Mouse (Mus musculus): Measurements from ENCODE around the gene Wdr90. TPM values are rescaled to one million over a fixed set of nuclear protein-coding genes. Genes with fewer than 3 reads are reported as not detected.

Gene Wdr90
- total RNA-seq, 1 experiment from 2014 or later, result 18.6 TPM

DNA sequence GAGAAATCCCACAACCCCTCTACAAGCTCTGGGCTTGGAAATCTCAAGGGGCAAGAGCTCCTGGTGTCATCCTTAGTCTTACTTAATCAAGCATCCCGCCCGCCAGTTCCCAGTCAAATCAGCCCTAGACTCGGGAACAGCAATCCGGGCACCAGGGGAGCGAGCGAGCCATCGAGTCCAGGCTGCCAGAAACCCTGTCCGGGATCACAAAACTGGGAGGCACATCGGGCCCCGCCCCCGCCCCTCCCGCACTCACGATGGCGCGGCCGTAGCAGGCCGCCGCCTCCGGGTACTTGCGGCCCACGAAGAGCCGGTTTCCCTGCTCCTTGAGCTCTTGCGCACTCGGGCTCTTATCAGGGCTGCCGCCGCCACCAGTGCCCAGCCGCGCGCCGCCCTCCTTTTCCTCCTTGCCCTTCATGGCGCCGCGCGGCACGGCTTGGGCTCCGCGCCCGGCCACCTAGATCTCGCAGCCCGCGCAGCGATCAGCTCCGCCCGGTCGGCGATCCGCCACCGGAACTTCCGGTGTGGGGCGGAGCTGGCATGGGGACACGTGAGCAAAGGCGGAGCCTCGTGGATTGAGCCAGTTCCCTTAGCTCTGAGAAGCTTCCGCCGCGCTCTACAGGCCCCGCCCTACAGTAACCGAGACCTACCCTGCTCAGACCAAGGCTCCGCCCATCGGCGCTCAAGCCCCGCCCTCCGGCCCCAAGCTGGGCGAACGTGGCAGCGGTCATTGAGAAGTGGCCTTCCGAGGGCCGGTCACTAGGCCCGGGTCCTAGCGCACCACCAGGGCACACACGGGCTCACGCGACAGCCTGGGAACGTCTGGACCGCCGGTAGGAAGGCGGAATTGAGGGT, 28.6 kb downstream of the Wdr90 start:
- ATAC-seq (replicated peaks; ENCODE audit: low read depth, poor library complexity, severe bottlenecking), result peak; percentile 77

DNA sequence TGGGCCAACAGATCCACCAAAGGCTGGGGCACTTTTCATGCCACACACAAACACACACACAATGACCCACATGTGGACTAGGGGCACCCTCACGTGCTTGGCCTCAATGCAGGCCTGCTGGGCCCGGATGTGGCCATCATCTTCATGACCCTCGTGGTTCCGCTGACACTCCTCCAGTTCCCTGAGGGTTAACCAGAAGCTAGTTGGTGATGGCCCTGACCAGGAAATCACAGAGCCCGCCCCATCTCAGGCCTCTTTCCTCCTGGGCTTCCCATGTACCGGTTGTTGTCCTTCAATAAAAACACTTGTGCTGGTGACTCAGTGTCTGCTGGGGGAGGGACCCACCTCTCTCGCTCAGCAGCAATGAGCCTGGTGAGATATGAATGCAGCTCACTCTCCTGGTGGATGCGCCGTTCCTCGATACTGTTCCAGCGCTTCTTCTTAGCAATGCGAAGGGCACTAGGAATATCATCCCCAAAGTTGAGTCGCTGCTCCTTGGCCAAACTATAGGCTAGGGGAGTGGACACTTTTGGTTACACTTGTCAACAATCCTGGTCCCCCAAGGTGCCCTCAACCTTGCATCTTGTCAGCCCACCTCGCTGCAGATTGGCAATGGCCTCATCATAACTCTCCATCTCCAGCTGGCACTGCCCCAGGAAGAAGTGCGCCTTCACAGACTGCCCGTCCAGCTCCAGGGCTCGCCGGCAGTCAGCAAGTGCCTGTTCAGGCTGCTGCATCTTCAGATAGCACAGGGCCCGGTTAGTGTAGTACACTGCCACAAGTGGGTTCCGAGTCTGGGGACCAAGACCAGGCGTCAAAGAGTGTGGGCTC, 29.6 kb downstream of the Wdr90 start:
- no peak for ATAC-seq (replicated peaks; ENCODE audit: low read depth, poor library complexity, severe bottlenecking)

DNA sequence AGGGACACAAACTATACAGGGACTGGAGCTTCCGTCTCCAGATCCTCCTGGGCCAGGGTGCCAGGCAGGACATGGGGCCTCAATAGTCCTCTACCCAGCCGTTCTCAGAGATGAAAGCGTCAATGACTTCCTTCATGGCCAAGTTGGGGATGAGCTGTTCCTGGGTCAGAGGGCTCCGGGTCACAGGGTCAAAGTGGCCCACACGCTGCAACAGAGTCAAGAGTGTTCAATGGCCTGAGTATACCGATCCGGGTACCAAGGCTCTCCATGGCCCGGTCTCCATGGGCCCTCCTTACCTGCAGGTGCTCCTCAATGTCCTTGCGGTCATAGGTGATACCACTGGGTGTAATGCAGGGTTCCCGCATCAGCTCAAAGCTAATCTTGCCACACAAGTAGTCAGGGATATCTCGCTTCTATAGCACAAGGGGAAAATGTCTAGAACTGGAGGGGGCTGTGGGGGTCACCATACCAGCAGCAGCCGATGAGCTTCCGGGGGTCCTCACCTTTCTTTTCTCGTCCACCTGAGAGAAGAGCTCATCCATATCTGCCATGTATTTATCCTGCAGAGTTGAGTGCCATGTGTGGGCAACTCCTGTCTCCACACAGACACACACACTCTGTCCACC, 30.4 kb downstream of the Wdr90 start:
- ATAC-seq (replicated peaks; ENCODE audit: low read depth, poor library complexity, severe bottlenecking), result no peak

DNA sequence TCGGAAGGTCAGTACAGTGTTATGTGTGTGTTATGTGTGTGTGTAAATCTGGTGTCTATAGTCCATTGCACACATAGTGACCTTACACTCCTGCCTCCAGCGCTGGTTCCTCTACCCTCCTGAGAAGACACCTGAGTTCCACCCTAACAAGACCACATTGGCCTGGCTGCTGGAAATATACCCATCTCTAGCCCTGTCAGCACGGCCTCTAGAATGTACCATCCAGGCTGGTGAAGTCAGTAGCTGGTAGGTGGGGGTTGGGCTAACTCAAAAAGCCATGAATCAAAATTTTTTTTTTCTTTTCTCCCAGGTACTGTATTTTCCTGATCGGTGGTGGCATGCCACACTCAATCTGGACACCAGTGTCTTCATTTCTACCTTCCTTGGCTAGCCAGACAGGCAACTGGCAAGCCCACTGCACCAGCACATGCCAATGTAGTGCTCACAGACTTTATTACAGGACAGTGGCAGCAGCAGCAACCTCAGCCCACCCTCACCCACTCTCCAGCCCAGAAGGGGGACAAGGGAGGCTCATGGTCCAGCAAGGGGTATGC, 31.0 kb downstream of the Wdr90 start:
- no peak for ATAC-seq (replicated peaks; ENCODE audit: low read depth, poor library complexity, severe bottlenecking)

DNA sequence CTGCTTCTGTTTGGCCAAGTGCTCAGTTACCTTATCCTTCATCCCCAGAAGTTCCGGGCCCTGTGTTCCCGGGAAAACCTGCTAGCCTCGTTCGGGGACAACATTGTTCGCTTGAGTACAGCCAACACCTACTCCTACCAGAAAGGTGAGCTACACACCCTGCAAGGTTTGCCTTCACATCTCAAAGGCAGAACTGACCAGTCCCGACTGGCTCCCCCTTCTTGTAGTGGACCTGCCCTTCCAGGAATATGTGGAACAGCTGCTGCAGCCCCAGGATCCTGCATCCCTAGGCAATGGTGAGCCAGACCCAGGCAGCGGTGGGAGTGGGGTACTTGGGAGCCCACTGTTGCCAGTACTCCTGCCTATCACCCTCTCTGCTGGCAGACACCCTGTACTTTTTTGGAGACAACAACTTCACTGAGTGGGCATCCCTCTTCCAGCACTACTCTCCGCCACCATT, 31.7 kb downstream of the Wdr90 start:
- no peak for ATAC-seq (replicated peaks; ENCODE audit: low read depth, poor library complexity, severe bottlenecking)

DNA sequence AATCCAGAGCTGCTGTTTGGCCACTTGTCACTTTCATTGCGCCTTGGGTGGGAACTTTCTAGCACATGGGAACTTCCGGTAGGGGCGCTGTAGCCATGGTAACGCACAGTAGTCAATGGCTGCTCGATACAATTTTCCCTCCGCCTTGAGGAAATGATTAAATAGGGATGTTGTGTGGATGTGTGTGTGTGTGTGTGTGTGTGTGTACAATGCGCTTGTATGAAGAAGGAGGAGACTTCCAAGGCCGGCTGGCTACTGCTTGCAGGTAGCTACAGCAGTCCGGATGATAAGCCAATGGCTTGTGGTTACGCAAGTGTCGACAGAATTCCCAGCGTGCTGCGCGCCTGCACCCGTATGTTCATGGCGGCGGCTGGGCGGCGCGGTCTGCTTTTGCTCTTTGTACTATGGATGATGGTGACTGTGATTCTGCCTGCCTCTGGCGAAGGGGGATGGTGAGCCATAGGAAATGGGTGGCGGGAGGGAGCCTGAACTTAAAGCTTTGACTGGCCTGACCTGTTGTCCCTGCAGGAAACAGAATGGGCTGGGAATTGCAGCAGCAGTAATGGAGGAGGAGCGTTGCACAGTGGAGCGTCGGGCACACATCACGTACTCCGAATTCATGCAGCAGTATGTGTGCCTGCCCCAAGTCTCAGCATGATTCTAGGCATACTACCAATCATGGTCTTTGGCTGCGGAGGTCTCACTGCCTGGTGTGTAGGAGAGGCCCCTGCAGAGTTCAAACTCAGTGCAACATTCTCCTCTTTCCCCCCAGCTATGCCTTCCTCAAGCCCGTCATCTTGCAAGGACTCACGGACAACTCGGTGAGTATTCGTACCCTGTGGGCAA, 32.4 kb downstream of the Wdr90 start, which contains the start of gene Jmjd8:
Jmjd8 (plus strand) TSS at position 156 of the 846 bp plus-strand sequence.
- ATAC-seq (replicated peaks; ENCODE audit: low read depth, poor library complexity, severe bottlenecking), result peak; percentile 43

DNA sequence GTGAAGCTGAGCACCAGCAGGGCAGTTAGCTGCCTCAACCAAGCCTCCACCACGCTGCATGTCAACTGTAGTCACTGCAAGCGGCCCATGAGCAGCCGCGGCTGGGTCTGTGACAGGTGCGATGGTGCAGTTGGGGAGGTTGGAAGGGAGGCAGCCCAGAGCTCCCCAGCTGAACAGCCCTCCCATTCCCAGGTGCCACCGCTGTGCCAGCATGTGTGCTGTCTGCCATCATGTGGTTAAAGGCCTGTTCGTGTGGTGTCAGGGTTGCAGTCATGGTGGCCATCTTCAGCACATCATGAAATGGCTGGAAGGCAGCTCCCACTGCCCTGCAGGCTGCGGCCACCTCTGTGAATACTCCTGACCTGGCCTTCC, 33.1 kb downstream of the Wdr90 start:
- no peak for ATAC-seq (replicated peaks; ENCODE audit: low read depth, poor library complexity, severe bottlenecking)

DNA sequence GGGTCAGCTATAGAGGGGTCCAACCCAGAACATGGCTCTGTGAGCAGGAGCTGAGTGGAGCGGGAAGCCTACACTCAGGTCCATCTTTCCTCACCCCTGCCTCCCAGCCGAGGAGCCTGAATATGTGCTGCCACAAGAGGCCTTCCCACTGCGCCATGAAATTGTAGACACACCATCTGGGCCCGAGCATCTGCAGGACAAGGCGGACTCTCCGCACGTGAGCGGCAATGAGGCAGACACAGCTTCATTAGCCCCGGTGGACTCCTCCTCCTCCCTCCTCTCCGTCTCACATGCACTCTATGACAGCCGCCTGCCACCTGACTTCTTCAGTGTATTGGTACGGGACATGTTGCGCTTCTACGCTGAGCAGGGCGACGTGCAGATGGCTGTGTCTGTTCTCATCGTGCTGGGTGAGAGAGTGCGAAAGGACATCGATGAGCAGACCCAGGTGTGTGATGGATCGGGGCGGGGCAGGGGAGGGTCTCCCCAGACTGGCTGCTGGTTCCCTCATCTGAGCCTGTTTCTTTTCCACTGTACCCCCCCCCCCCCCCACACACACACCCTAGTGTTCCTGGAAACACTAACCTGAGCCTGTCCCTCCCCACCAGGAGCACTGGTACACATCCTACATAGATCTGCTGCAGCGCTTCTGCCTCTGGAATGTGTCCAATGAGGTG, 33.6 kb downstream of the Wdr90 start:
- no peak for ATAC-seq (replicated peaks; ENCODE audit: low read depth, poor library complexity, severe bottlenecking)

DNA sequence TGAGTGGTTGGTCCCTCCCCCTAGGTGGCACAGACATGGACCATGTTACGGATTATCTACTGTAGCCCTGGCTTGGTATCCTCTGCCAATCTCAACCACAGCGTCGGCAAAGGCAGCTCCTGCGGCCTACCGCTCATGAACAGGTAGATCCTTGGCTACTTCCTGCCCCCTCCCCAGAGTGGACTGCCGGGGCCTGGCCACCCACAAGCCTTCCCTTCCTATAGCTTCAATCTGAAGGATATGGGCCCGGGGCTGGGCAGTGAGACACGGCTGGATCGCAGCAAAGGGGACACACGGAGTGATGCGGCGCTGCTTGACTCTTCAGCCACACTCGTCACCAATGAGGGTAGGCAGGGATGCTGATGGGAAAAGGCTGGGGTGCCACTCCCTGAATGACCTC, 34.3 kb downstream of the Wdr90 start:
- no peak for ATAC-seq (replicated peaks; ENCODE audit: low read depth, poor library complexity, severe bottlenecking)

DNA sequence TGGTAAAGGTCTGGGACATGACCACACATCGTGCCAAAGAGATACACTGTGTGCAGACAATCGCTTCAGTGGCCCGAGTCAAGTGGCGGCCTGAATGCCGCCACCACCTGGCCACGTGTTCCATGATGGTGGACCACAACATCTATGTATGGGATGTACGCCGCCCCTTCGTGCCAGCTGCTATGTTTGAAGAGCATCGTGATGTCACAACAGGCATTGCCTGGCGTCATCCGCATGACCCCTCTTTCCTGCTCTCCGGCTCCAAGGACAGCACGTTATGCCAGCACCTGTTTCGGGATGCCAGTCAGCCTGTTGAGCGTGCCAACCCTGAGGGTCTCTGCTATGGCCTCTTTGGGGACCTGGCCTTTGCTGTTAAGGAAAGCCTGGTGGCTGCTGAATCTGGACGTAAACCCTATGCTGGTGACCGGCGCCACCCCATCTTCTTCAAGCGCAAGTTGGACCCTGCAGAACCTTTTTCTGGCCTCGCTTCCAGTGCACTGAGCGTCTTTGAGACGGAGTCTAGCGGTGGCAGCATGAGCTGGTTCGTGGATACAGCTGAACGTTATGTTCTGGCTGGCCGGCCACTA, 35.2 kb downstream of the Wdr90 start:
- no peak for ATAC-seq (replicated peaks; ENCODE audit: low read depth, poor library complexity, severe bottlenecking)

DNA sequence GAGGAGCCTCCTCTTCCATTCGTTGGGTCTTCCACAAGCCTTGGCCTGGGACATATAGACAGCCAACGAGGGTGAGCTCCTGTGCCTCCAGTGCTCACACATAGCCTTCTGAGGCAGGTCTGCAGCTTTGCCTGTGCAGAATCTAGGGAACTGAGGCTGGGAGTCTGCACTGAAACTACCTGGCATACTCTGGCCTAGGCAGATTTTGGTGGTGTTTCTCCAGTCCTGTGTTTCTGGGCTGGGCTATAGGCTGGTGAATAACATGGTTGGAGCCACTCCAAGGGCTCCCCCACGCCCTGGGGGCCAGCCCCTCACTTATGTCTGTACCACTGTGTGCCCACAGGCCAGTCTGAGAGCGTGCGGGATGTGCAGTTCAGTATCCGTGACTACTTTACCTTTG, 36.0 kb downstream of the Wdr90 start:
- no peak for ATAC-seq (replicated peaks; ENCODE audit: low read depth, poor library complexity, severe bottlenecking)

DNA sequence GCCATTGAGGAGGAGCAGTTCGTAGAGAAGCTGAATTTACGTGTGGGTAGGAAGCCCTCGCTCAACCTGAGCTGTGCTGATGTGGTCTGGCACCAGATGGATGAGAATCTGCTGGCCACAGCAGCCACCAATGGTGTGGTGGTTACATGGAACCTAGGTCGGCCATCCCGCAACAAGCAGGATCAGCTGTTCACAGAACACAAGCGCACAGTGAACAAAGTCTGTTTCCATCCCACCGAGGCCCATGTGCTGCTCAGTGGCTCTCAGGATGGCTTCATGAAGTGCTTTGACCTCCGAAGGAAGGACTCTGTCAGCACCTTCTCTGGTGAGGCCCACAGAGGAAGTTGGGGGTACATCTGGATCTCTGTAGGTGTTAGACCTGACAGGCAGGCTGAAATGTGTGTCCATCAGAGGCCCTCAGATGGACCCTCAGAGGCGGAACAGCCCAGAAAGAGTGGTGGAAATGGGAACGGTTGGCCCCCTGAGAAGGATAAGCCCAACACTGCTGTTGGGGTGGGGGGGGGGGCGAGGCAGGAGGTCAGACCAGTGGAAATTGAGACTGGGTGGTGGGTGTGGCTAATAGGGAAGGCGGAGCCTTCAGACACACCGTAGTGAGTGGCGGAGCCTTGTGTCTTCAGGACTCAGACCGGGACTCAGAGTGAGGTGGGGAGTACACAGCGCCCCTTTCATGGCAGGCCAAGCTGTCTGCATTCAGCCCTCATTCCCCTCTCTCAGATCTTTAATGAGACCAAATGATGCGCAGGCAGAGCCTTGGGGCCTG, 36.7 kb downstream of the Wdr90 start:
- no peak for ATAC-seq (replicated peaks; ENCODE audit: low read depth, poor library complexity, severe bottlenecking)

DNA sequence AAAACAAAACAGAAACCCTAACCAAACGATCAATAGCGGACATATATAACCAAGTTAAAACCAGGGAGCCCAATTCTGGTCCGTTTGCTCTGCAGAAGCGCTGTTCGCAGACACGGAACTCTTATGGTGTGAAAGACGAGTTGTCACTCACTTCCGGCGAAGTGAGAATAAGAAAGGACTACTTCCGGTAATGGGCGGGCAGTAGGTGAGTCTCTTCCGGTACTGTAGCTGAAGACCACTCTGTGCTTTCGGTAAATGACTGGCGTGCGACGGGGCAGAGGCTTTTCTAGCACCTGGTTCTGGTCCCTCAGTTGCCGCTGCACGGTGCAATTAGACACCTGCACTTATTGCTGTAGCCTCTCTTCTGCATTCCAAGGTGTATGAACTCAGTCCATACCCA, 37.8 kb downstream of the Wdr90 start, which contains the start of gene Wdr24:
Wdr24 (plus strand) TSS at position 176 of the 400 bp plus-strand sequence.
- ATAC-seq (replicated peaks; ENCODE audit: low read depth, poor library complexity, severe bottlenecking), result peak; percentile 85

DNA sequence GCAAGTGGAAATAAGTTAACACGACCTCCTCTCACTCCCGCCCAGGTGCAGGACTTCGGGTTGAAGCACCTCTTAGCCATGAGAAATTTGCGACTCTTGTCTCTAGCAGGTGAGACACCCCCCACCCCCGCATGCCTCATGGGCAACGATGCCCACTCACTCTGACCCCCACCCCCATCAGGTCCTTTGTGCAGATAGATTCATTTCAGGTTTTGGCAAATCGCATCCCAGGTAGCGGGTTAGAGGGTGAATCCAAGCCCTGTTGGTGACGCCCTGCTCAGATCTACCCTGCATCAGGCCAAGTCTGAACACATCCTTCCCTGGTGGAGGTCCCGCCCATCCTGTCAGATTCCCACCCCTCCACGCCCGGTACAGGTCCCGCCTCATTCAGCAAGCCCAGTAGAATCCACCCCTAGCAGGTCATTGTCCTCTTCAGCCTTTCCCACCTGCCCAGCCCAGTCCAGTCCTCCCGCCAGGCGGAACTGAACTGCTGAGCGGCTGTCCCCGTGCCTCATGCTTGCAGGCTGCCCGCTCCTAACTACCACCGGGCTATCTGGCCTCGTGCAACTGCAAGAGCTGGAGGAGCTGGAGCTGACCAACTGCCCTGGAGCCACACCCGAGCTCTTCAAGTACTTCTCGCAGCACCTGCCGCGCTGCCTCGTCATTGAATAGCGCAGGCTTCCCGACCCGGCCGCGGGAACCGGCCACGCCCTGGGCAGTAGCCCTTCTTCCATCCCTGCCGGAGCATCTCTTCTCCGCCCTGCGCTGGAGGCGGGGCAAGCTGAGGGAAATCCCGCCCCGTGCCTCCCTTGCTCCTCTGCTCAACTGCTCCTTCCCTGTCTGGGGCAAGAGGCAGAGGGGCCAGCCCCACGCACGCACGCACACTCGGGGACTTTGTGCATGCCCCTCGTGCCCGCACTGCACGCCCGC, 42.2 kb downstream of the Wdr90 start:
- peak; percentile 33; the same call in 1 of the 2 replicates for ATAC-seq (replicated peaks; ENCODE audit: low read depth, poor library complexity, severe bottlenecking)

DNA sequence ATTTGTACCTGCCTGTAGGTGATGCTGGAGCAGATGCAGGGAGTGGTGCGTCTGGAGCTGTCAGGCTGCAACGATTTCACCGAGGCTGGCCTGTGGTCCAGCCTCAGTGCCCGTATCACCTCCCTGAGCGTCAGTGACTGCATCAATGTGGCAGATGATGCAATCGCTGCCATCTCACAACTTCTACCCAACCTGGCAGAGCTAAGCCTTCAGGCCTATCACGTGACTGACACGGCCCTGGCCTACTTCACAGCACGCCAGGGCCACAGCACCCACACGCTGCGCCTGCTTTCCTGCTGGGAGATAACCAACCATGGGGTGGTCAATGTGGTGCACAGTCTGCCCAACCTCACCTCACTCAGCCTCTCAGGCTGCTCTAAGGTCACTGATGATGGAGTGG, 43.6 kb downstream of the Wdr90 start:
- no peak for ATAC-seq (replicated peaks; ENCODE audit: low read depth, poor library complexity, severe bottlenecking)

DNA sequence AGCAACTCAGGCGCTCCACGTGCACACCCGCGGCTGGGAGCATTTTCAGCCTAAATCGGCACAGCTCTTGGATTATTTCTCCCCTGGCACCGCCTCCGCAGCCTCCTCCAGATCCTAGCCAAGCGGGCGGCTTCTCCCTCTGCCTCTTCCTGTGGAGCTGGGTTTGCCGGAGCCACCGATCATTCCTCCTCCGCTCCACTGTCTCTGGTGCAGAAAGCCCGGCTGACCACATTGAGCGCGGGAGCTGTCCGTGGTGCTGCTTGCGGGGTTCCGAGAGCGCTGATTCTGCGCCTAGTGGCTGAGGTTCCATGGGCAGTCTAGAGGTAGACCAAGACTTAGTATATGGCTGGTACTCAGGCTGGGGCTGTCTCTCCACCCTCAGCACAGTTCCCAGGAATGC, 47.8 kb downstream of the Wdr90 start:
- peak; percentile 90 for ATAC-seq (replicated peaks; ENCODE audit: low read depth, poor library complexity, severe bottlenecking)

DNA sequence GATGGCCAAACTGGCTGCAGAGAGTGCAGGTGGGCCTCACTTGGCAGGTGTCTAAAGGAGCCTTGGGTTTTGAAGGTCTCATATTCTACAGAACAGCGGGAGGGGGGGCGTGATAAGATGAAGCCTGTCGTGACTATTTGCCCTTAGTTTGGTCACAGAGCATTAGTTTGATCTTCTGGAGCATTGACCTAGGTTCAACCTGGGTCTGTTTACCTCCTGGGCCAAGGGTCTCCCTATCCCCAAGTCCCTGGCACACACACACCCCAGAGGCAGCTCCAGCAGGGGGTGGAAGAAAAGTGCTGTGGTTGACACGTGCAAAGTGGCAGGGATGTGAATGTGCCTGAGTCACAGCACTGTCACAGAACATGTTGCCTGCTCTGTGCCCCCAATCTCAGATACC, 50.4 kb downstream of the Wdr90 start:
- no peak for ATAC-seq (replicated peaks; ENCODE audit: low read depth, poor library complexity, severe bottlenecking)

All from common myeloid progenitor, adult 5-6 weeks (primary cell).